Mouse (Mus musculus) intestine, embryonic 15.5 days (tissue): ENCODE data around the gene Afap1l2. TPM values are rescaled to one million over a fixed set of nuclear protein-coding genes. Genes with fewer than 3 reads are reported as not detected.
A peak's percentile ranks its signal among the peaks of the same experiment; 100 is the strongest.

Experiments used
- ATAC-seq: fragments of 200-750 bp; cut with Nextera tagmentation; 2 replicates; pipeline ENCODE4 v1.8.0; 2017; ENCODE audit warnings: moderate TSS enrichment, moderate library complexity
- H3K27ac ChIP-seq: fragments of 300-500 bp; sonication (generic); 2 replicates; pipeline ENCODE4 v1.5.1; 2015; ENCODE audit warnings: mild to moderate bottlenecking, inconsistent platforms
- H3K27me3 ChIP-seq: fragments of 300-500 bp; sonication (generic); replicated peaks from 2 replicates; pipeline ENCODE4 v1.6.1; 2015; ENCODE audit warnings: inconsistent platforms
- H3K36me3 ChIP-seq: fragments of 300-500 bp; sonication (generic); 2 replicates; pipeline ENCODE4 v1.6.1; 2015; ENCODE audit warnings: inconsistent platforms
- H3K4me1 ChIP-seq: fragments of 300-500 bp; sonication (generic); replicated peaks from 2 replicates; pipeline ENCODE4 v1.6.1; 2015; ENCODE audit warnings: inconsistent platforms
- H3K4me2 ChIP-seq: fragments of 300-500 bp; sonication (generic); replicated peaks from 2 replicates; pipeline ENCODE4 v1.6.1; 2015; ENCODE audit warnings: mild to moderate bottlenecking, inconsistent platforms
- H3K4me3 ChIP-seq: fragments of 300-500 bp; sonication (generic); replicated peaks from 2 replicates; pipeline ENCODE4 v1.5.1; 2015; ENCODE audit warnings: inconsistent platforms
- H3K9ac ChIP-seq: fragments of 300-500 bp; sonication (generic); 2 replicates; pipeline ENCODE4 v1.6.1; 2015; ENCODE audit warnings: inconsistent platforms
- H3K9me3 ChIP-seq: fragments of 300-500 bp; sonication (generic); 2 replicates; pipeline ENCODE4 v1.6.1; 2016; ENCODE audit warnings: inconsistent platforms
- WGBS: fragments of 180-500 bp; shearing (Covaris S2); methylation state at CpG from one replicate; pipeline ENCODE4 v1.1.7; 2015; 5-methylcytosine and 5-hydroxymethylcytosine counted together
- polyA plus RNA-seq: library from polyadenylated mRNA; unstranded; fragments of >200 nt; fragmentation: Nextera tagmentation; extraction: Ambion mirVana; gene quantifications from 2 replicates; pipeline ENCODE4 v1.2.1, GENCODE M21; 2015

Gene Afap1l2
- polyA plus RNA-seq, 1 experiment from 2014 or later = 18.4 TPM

DNA sequence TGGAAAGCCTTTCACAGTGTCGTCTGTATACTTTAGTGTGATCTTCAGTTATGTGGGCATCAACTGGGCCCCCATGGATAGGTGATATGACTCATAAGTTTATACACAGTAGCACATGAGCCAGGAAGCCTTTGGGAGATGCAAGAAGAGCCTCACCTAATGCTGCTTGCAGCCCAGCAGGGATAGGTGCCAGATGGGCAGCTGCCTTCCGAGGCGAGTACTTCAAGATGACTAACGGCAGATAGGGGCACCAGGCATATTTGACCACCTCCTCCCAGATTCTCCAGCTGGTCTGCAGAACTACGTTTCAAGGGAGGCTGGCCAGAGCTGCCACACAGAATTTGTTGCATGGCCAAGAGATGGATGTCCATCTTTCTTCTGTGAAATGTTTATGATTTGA, 114.7 kb downstream of the Afap1l2 start:
- 67% methylated on average over 5 of the region's 5 CpGs for WGBS
- no peak overlapping the region for H3K9ac ChIP-seq

DNA sequence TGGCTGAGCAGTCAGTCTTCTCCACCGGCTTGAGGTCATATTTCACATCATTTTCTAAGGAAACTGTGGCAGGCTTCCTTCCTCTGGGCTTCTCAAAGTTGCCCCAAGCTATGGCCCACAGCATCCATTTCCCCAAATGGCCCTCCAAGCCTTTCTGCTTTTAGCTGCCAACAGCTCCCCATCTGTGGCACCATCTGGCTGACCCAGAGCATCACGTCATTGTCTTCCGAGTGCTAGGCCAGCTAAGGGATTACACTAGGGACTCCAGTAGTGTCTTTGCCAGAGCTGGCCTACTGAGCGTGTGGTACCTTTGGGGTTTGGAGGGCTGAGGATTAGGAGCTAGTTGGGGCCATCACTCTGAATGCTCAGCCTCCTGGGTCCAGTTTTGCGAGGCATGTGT, 115.4 kb downstream of the Afap1l2 start:
- Histone ChIP-seq H3K36me3 (no peaks in the 10 kb centered on the region), H3K27ac (no peak overlapping the region), H3K27me3 (no peaks in the 10 kb centered on the region; the same call in 1 of the 2 replicates), H3K4me2 (no peak overlapping the region), H3K4me1 (0 out of 2 replicates have a peak, but pooled peaks cover 8% of the 10 kb centered on the region), H3K9ac (no peak overlapping the region), H3K9me3 (no peaks in the 10 kb centered on the region), H3K4me3 (no peak overlapping the region)
- ATAC-seq = no peak
- 92% methylated on average over 5 of the region's 5 CpGs for WGBS

More for the DNA sequence above, 114.7 kb downstream of the Afap1l2 start:
- Histone ChIP-seq H3K9me3 (no peaks in the 10 kb centered on the region), H3K36me3 (no peaks in the 10 kb centered on the region), H3K4me1 (0 out of 2 replicates have a peak, but pooled peaks cover 8% of the 10 kb centered on the region), H3K4me3 (no peak overlapping the region), H3K4me2 (no peak overlapping the region), H3K27ac (no peak overlapping the region), H3K27me3 (no peaks in the 10 kb centered on the region; the same call in 1 of the 2 replicates)
- no peak for ATAC-seq

DNA sequence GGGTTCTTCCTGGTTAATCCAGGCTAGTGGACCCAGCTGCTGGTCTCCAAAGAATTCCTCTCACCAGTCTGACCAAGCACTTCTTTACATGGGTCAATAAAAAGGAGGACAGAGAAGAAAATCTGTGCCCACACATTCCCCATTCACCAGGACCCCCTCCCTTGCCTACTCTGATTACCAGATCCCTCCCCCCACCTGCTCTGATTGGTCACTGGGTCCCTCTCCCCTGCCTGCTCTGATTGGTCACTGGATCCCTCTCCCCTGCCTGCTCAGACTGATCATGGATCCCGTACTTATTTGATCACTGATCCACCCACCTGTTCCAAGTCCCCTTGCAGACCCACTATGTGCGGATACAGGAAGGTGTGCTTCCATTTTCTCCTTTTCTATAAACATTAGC, 116.6 kb downstream of the Afap1l2 start:
- Histone ChIP-seq H3K4me1 (0 out of 2 replicates have a peak, but pooled peaks cover 8% of the 10 kb centered on the region), H3K9me3 (no peaks in the 10 kb centered on the region), H3K9ac (no peak overlapping the region), H3K4me2 (no peak overlapping the region), H3K36me3 (no peaks in the 10 kb centered on the region), H3K4me3 (no peak overlapping the region), H3K27ac (no peak overlapping the region), H3K27me3 (no peaks in the 10 kb centered on the region; the same call in 1 of the 2 replicates)
- no peak for ATAC-seq
- WGBS = 55% methylated on average over 2 of the region's 2 CpGs

GRCm38 (mm10) chr19:56888654-56889053, 119.4 kb downstream of the Afap1l2 start:
- 49% methylated on average over 5 of the region's 5 CpGs for WGBS
- H3K36me3 ChIP-seq = no peaks in the 10 kb centered on the region
- H3K4me1 ChIP-seq = 0 out of 2 replicates have a peak, but pooled peaks cover 8% of the 10 kb centered on the region
- H3K27ac ChIP-seq = no peak overlapping the region
- ATAC-seq = no peak
- H3K4me2 ChIP-seq = no peak overlapping the region
- H3K9me3 ChIP-seq = no peaks in the 10 kb centered on the region
- H3K27me3 ChIP-seq = no peaks in the 10 kb centered on the region; the same call in 1 of the 2 replicates
- no peak overlapping the region for H3K4me3 ChIP-seq
- no peak overlapping the region for H3K9ac ChIP-seq

DNA sequence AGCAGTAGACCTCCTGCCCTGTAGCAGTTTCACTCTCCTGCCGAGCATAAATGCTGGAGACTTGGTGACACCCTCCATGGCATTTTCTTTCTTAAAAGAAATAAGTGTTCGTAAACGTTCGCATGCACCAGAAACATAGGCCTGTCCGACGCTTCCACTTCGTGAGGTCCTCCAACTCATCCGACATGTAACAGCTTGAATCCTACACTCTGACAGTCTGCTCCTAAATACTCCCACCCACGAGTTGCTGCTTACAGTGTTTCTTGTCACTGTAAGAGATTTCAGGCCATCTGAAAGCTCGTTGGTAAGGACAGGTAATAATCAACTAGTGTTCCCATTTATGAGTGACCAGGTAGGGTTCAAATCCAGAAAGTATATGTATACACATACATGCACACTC, 120.1 kb downstream of the Afap1l2 start:
- no peaks in the 10 kb centered on the region; the same call in 1 of the 2 replicates for H3K27me3 ChIP-seq
- 0 out of 2 replicates have a peak, but pooled peaks cover 8% of the 10 kb centered on the region for H3K4me1 ChIP-seq
- no peak overlapping the region for H3K4me2 ChIP-seq
- H3K36me3 ChIP-seq = no peaks in the 10 kb centered on the region
- no peak overlapping the region for H3K4me3 ChIP-seq
- H3K27ac ChIP-seq = no peak overlapping the region
- H3K9me3 ChIP-seq = no peaks in the 10 kb centered on the region
- H3K9ac ChIP-seq = no peak overlapping the region
- no peak for ATAC-seq
- 58% methylated on average over 10 of the region's 10 CpGs for WGBS

DNA sequence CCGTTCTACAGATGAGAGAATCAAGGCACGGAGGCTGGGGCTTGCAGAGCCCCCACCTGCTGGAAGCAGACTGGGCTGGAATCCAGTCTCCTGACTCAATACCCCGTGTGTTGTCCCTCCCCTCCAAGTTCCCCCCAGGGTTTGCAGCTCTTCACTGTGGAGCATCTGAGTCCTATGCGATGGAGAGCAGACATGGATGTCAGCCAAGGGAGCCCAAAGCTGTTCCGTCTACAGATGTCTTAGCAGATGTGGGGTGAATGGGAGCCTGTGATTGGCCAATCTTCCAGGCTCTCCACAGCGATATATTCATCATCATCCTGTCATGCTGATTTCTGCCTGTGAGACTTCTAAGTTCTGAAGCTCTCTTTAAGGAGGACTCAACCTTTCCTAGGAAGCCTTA, 130.7 kb downstream of the Afap1l2 start:
- 51% methylated on average over 6 of the region's 6 CpGs for WGBS
- no peaks in the 10 kb centered on the region for H3K36me3 ChIP-seq
- peak; percentile 55; the same call in 1 of the 2 replicates for ATAC-seq

GRCm38 (mm10) chr19:56874601-56875315, 133.3 kb downstream of the Afap1l2 start:
- H3K27me3 ChIP-seq = peaks cover 38% of the 10 kb centered on the region
- H3K9me3 ChIP-seq = no peaks in the 10 kb centered on the region
- H3K4me3 ChIP-seq = peak overlapping the region; percentile 50
- H3K9ac ChIP-seq = peak overlapping the region; percentile 46
- H3K4me2 ChIP-seq = peak overlapping the region; percentile 99
- peak; percentile 41 for ATAC-seq
- H3K4me1 ChIP-seq = peaks cover 18% of the 10 kb centered on the region
- WGBS = 7% methylated on average over 30 of the region's 30 CpGs
- H3K27ac ChIP-seq = no peak overlapping the region
- H3K36me3 ChIP-seq = no peaks in the 10 kb centered on the region

More for the DNA sequence above, 130.7 kb downstream of the Afap1l2 start:
- Histone ChIP-seq H3K27ac (no peak overlapping the region), H3K9ac (no peak overlapping the region), H3K9me3 (no peaks in the 10 kb centered on the region), H3K4me3 (no peak overlapping the region), H3K27me3 (peaks cover 36% of the 10 kb centered on the region), H3K4me2 (no peak overlapping the region), H3K4me1 (peaks cover 18% of the 10 kb centered on the region)

DNA sequence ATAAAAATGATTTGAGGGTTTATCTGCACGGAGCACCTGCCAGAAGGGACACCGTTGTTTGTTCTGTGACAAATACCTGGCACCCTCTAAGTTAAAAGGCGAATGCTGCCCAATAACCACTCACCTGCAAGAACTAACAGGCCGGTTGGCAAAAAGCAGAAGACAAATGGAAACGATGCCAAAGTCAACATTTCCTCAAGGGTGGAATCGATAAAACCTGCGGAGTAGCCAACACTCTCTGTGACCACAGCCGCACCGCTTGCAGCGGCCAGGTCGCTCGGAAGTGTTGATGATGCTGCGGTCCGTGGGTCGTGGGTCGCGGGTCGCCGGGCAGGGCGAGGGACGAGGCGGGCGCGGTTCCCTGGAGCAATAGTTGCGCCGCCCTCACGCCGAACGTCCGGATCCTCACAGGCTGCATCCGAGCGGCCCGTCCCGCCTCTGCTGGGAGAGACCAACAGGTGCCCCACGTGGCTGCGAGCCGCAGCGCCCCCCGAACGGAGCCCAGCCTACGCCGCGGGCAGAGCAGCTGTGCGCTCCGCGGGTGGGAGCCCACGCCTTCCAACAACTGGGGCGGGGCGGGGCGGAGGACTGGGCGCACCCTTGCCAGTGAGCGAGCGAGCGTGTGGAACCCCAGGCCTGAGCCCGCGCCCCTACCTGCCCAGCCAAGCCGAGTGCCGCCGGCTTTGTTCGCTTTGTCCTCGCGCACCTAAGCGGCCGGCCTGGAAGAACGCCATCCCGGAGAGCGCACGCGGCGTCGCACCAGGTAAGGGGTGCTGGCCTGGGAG, 134.0 kb downstream of the Afap1l2 start, which contains the start of gene Vwa2:
Gene Vwa2, plus strand, starts transcription at position 434 of the 785 bp plus-strand sequence.
- peak within 1 kb of the TSS; percentile 50 for H3K4me3 ChIP-seq
- peak within 1 kb of the TSS; percentile 46 for H3K9ac ChIP-seq
- H3K27ac ChIP-seq = no peak within 1 kb of the TSS
- no peaks in the 10 kb centered on the region for H3K9me3 ChIP-seq
- WGBS = 2% methylated on average over 71 of the region's 71 CpGs
- peak within 1 kb of the TSS; percentile 99 for H3K4me2 ChIP-seq
- peaks cover 18% of the 10 kb centered on the region for H3K4me1 ChIP-seq
- H3K36me3 ChIP-seq = no peaks in the 10 kb centered on the region
- peaks cover 38% of the 10 kb centered on the region for H3K27me3 ChIP-seq
- peak; percentile 77 for ATAC-seq

DNA sequence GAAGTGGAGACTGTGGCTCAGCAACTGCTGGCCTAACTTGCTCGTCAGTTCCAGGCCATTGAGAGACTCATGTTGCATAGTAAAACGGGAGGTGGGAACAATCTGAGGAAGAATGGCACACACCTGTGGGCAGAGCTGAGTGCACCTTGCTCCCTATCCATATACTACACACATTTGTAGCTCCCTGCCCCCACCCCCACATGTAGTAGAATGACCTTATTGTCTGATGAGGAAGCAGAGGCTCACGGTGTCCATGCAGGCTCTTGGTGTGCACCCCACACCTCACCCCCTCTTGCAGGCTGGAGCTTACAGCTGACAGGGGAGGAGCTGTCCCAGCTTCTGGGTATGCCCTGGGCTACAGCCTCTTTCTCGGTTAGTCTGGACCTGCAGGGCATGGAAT, 140.3 kb downstream of the Afap1l2 start:
- Histone ChIP-seq H3K36me3 (no peaks in the 10 kb centered on the region), H3K4me1 (no peaks in the 10 kb centered on the region), H3K27ac (no peak overlapping the region), H3K4me2 (no peak overlapping the region), H3K9ac (no peak overlapping the region), H3K27me3 (peaks cover 5% of the 10 kb centered on the region), H3K9me3 (no peaks in the 10 kb centered on the region), H3K4me3 (no peak overlapping the region)
- 63% methylated on average over 4 of the region's 4 CpGs for WGBS
- ATAC-seq = peak; percentile 51

Other genes starting within 250 kb of the Afap1l2 start
- 15.6 and 19.2 TPM in 2 replicates for gene Ccdc186, start 186.0 kb downstream of the Afap1l2 start, polyA plus RNA-seq
- gene Tdrd1, start 182.0 kb downstream of the Afap1l2 start, polyA plus RNA-seq = 0.98 and 1.2 TPM in 2 replicates
- gene Vwa2, start 134.0 kb downstream of the Afap1l2 start, polyA plus RNA-seq = 0.90 and 1.0 TPM in 2 replicates